Mouse (Mus musculus) forebrain, postnatal 0 days (tissue): ENCODE measurements around the gene Prkg1. TPM values are rescaled to one million over a fixed set of nuclear protein-coding genes. Genes with fewer than 3 reads are reported as not detected.

Experiments
- ATAC-seq: fragments of 200-750 bp; cut with Nextera tagmentation; 2 replicates; pipeline ENCODE4 v1.8.0; 2017; ENCODE audit warnings: mild to moderate bottlenecking, moderate library complexity
- DNase-seq: peaks from one replicate; pipeline ENCODE4 v3.0.0-alpha.2; 2015
- H3K27ac ChIP-seq: fragments of 300-500 bp; sonication (generic); 2 replicates; pipeline ENCODE4 v1.5.1; 2014; ENCODE audit warnings: low read depth, mild to moderate bottlenecking, antibody characterized with exemption, low read length, moderate library complexity, mixed read lengths
- H3K27me3 ChIP-seq: fragments of 300-500 bp; sonication (generic); 2 replicates; pipeline ENCODE4 v1.6.1; 2014; ENCODE audit warnings: mild to moderate bottlenecking, low read length, mixed read lengths; ENCODE audit not compliant: insufficient read depth
- H3K36me3 ChIP-seq: fragments of 300-500 bp; sonication (generic); 2 replicates; pipeline ENCODE4 v1.6.1; 2014; ENCODE audit warnings: mild to moderate bottlenecking, moderate library complexity; ENCODE audit not compliant: insufficient read depth
- H3K4me1 ChIP-seq: fragments of 300-500 bp; sonication (generic); 2 replicates; pipeline ENCODE4 v1.6.1; 2014; ENCODE audit warnings: antibody characterized with exemption; ENCODE audit not compliant: insufficient read depth
- H3K4me2 ChIP-seq: fragments of 300-500 bp; sonication (generic); 2 replicates; pipeline ENCODE4 v1.6.1; 2014; ENCODE audit warnings: low read depth, mild to moderate bottlenecking, moderate library complexity
- H3K4me3 ChIP-seq: fragments of 300-500 bp; sonication (generic); 2 replicates; pipeline ENCODE4 v1.5.1; 2014; ENCODE audit warnings: low read depth, low read length, mixed read lengths
- H3K9ac ChIP-seq: fragments of 300-500 bp; sonication (generic); 2 replicates; pipeline ENCODE4 v1.6.1; 2014; ENCODE audit warnings: mild to moderate bottlenecking
- H3K9me3 ChIP-seq: fragments of 300-500 bp; sonication (generic); 2 replicates; pipeline ENCODE4 v1.6.1; 2016; ENCODE audit warnings: low read length
- CTCF ChIP-seq: sonication (generic); IDR thresholded peaks from 2 replicates; pipeline ENCODE4 v1.5.1; 2016; ENCODE audit warnings: antibody characterized with exemption, control low read depth, low read depth
- WGBS: fragments of 180-500 bp; shearing (Covaris S2); extraction: QIAGEN DNeasy Blood & Tissue Kit; methylation state at CpG from one replicate; pipeline ENCODE4 v1.1.7; 2014; 5-methylcytosine and 5-hydroxymethylcytosine counted together
- polyA plus RNA-seq: library from polyadenylated mRNA; unstranded; fragments of >200 nt; fragmentation: Nextera tagmentation; extraction: Ambion mirVana; gene quantifications from 2 replicates; pipeline ENCODE4 v1.2.1, GENCODE M21; 2015
- total RNA-seq: library from RNA; depleted of rRNA; stranded (reverse); fragments of >200 nt; gene quantifications from 2 replicates; pipeline ENCODE4 v1.2.3, GENCODE M21; 2014

Prkg1 gene
- total and polyA plus RNA-seq, 2 experiments from 2014 or later, result 3.2 to 9.9 TPM

GRCm38 (mm10) chr19:31680821-31681220 lies 84.0 kb downstream of the Prkg1 start:
- DNase-seq (peak; percentile 69), ATAC-seq (no peak; the same call in 1 of the 2 replicates)
- no peak overlapping the region for H3K27ac ChIP-seq
- H3K4me1 ChIP-seq, result no peaks in the 10 kb centered on the region
- H3K9me3 ChIP-seq, result no peaks in the 10 kb centered on the region
- no peak overlapping the region for H3K4me3 ChIP-seq
- no peaks in the 10 kb centered on the region for H3K27me3 ChIP-seq
- peak; percentile 77 for TF ChIP-seq CTCF
- H3K4me2 ChIP-seq, result no peak overlapping the region
- WGBS, result 30% methylated on average over 1 of the region's 1 CpGs
- no peaks in the 10 kb centered on the region for H3K36me3 ChIP-seq
- H3K9ac ChIP-seq, result no peak overlapping the region

DNA sequence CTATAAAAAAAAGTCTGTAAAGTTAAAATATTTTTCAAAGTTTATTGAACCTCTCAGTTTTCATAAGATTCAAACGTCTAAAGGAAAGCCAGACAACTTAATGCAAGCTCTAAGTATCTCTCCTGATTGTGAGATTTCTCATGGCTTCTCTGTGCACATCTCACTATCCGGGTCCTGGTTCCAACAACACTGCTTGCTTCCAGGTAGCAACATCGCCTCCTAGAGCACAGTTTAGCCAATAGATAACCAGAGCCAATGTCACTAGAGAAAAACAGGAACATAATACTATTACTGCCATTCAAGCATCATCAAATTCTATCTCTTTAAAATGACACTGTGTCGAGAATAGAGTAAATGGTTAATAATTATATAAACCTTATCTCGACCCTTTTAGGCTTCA lies 86.5 kb downstream of the Prkg1 start:
- no peak for ATAC-seq
- H3K4me3 ChIP-seq, result no peak overlapping the region
- 43% methylated on average over 5 of the region's 5 CpGs for WGBS

DNA sequence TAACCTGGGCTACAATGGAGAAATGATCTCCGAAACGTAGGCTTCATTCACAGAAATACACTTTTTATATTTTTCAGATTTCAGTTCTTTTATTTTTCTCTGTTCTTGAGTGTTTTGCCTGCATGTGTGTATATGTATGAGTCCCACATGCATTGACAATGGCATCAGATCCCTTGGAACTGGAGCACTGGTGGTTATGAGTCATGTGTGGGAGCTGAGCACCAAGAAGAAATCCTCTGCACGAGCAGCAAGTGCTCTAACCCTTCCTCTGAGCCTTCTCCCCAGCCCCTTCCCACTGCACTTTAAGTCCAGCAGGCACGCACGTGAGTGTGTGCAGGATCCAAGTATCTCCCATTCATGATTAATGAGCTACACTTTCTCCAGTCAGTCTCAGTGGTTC lies 93.1 kb downstream of the Prkg1 start:
- Histone ChIP-seq H3K27ac (no peak overlapping the region), H3K36me3 (no peaks in the 10 kb centered on the region), H3K4me3 (no peak overlapping the region), H3K4me1 (no peaks in the 10 kb centered on the region), H3K4me2 (no peak overlapping the region), H3K9ac (no peak overlapping the region), H3K9me3 (no peaks in the 10 kb centered on the region), H3K27me3 (no peaks in the 10 kb centered on the region)
- 76% methylated on average over 5 of the region's 5 CpGs for WGBS
- ATAC-seq, result no peak
- TF ChIP-seq CTCF, result no peak
- no peak for DNase-seq

More for the DNA sequence above, 86.5 kb downstream of the Prkg1 start:
- peak; percentile 60 for TF ChIP-seq CTCF
- DNase-seq, result no peak
- Histone ChIP-seq H3K4me1 (no peaks in the 10 kb centered on the region), H3K4me2 (no peak overlapping the region), H3K9ac (no peak overlapping the region), H3K9me3 (no peaks in the 10 kb centered on the region), H3K27ac (no peak overlapping the region), H3K36me3 (no peaks in the 10 kb centered on the region), H3K27me3 (no peaks in the 10 kb centered on the region)

GRCm38 (mm10) chr19:31665007-31665406 lies 99.8 kb downstream of the Prkg1 start:
- no peaks in the 10 kb centered on the region for H3K36me3 ChIP-seq
- ATAC-seq, result 0 out of 2 replicates have a peak, but pooled peaks have one; percentile 38
- WGBS, result 13% methylated on average over 8 of the region's 8 CpGs
- H3K4me2 ChIP-seq, result peak overlapping the region; percentile 98
- no peak overlapping the region; the same call in 1 of the 2 replicates for H3K27ac ChIP-seq
- H3K4me1 ChIP-seq, result no peaks in the 10 kb centered on the region
- no peaks in the 10 kb centered on the region for H3K9me3 ChIP-seq
- H3K27me3 ChIP-seq, result no peaks in the 10 kb centered on the region
- H3K9ac ChIP-seq, result peak overlapping the region; percentile 66
- peak overlapping the region; percentile 75 for H3K4me3 ChIP-seq
- peak; percentile 24 for DNase-seq
- no peak for TF ChIP-seq CTCF

DNA sequence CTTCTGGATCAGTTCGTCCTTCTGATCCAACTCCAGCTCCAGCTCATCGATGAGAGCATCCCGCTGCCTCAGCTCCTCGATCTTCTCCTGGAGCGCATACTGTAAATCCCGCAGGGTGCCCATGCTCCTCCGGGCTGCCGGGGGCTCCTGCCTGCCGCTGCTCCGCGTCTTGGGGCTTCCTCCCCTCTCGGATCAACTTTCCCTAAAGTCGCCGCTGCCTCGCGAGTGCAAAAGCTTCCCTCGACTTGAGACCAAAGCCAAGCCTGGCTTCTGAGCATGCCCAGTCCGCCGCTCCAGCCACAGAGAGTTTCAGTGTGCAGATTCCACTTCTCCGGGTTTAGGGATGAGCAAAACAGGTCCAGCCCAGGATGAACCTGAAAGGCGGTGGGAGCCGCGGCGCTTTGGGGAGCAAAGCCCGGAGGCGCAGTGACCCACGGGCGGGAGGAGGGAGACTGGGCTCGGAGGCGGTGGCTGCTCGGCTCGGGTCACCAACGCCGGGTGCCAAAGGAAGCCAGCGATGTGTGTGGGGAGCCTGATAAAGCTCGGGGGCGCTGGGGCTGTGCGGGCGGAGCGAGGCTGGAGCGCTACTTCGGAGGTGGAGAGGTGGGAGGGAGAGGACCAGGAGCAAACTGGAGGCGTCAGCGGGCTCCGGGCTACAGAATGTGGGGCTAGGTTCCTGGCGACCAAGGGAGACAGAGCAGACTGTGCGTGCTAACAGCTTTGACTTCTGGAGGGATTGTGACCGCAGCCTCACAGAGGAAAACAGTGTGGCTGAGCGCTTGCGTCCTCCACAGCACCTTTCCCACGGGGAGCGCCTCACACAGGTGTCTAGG lies 100.5 kb downstream of the Prkg1 start:
- TF ChIP-seq CTCF, result peak; percentile 11; the same call in 1 of the 2 replicates
- Histone ChIP-seq H3K36me3 (no peaks in the 10 kb centered on the region), H3K27me3 (no peaks in the 10 kb centered on the region), H3K4me3 (peak overlapping the region; percentile 75), H3K4me2 (peak overlapping the region; percentile 98), H3K9ac (peak overlapping the region; percentile 66), H3K9me3 (no peaks in the 10 kb centered on the region), H3K4me1 (peaks cover under 1% of the 10 kb centered on the region; the same call in 1 of the 2 replicates), H3K27ac (peak overlapping the region; percentile 73)
- ATAC-seq, result peak; percentile 77
- under 1% methylated on average over 51 of the region's 52 CpGs for WGBS
- peak; percentile 70 for DNase-seq

DNA sequence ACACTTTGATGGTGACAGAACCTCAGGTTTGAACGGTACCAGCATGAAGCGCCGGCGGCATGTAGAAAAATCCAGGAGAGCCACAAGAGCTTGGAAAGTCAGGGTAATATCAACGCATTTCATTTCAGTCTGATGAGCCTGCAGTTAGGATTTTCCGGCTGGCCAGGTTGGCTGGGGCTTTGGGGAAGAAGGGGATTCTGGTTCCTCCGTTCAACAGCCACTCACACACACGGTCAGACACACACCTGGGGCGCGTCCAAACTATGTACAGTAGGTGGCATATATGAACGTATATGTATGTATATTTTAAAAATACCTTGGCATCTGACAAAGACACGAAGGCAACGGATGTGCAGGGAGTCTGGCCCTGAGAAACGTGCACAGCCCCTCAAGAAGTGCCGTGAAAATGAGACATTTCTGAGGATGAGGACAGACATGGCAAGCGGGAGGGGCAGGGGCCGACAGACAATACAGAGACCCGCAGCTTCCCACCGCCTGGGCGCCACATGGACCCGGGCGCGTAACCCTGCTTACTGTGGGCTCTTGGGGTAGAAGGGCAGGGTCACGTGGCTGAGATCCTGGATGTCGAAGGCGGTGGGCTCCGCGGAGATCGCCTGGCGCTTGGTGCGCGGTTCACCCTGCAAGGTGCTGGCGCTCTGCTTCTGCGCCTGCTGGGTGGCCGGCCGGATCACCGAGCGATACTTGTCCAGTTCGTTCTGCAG lies 101.2 kb downstream of the Prkg1 start:
- Histone ChIP-seq H3K36me3 (no peaks in the 10 kb centered on the region), H3K27me3 (no peaks in the 10 kb centered on the region), H3K4me3 (peak overlapping the region; percentile 75), H3K4me2 (peak overlapping the region; percentile 98), H3K9ac (peak overlapping the region; percentile 66), H3K4me1 (peaks cover 5% of the 10 kb centered on the region; the same call in 1 of the 2 replicates), H3K9me3 (no peaks in the 10 kb centered on the region), H3K27ac (peak overlapping the region; percentile 73)
- ATAC-seq (peak; percentile 67), DNase-seq (no peak)
- no peak for TF ChIP-seq CTCF
- 3% methylated on average over 39 of the region's 39 CpGs for WGBS
